Mouse (Mus musculus) E14TG2a.4 (cell line): ENCODE measurements around the gene Gm45713.

Experiments used
- CTCF ChIP-seq: conservative IDR thresholded peaks from 2 replicates; pipeline ENCODE4 v1.5.1; 2014; ENCODE audit warnings: low read length
- NANOG ChIP-seq: IDR thresholded peaks from 2 replicates; pipeline ENCODE4 v1.6.1; 2014; ENCODE audit warnings: borderline replicate concordance, low read length, mixed read lengths
- POU5F1 ChIP-seq: IDR thresholded peaks from 2 replicates; pipeline ENCODE4 v1.6.1; 2014; ENCODE audit warnings: low read length, borderline replicate concordance

- TF ChIP-seq CTCF (no peak), NANOG (no peak), POU5F1 (no peak)
Observed at GRCm38 (mm10) chr7:45102441-45102840, 33.6 kb downstream of the Gm45713 start.
